Mouse (Mus musculus) granulocyte monocyte progenitor cell, adult 5-6 weeks (primary cell): ENCODE results near the gene Suds3. TPM values are rescaled to one million over a fixed set of nuclear protein-coding genes. Genes with fewer than 3 reads are reported as not detected.

ENCODE experiments used
- ATAC-seq: replicated peaks from 2 replicates; pipeline ENCODE4 v1.8.0; 2016; ENCODE audit warnings: mild to moderate bottlenecking, moderate TSS enrichment, inconsistent platforms; ENCODE audit not compliant: poor library complexity, severe bottlenecking
- total RNA-seq, 2 experiments: library from RNA; stranded (forward) in 1 of 2; stranded (reverse) in 1 of 2; fragments of 200-712, 200-1000 nt in 1 of 2; fragments of >200 nt in 1 of 2; fragmentation: Nextera tagmentation in 1 of 2; gene quantifications; 2 replicates each; pipeline ENCODE4 v1.2.3; 2014 to 2017

The Suds3 gene
- total RNA-seq, 2 experiments from 2014 or later = 46.0 to 84.9 TPM

DNA sequence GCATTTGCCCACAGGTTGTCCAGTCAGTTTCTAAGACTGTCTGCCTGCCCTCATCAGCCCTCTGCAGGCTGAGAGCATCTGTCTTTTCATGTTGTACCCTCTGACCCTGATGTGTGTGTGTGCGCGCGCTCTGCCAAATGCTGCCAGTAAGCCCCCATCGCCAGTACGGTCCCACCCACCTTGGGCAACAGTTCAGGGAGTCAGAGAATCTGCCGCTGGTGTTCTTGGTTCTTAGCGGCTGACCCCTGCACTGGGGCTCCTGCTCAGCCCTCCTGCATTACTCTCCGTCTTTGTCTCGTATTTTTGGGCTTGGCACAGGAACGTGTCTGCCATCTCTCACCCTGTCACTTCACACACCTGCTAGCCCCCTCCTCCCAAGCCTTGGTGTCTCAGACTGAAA lies 21.1 kb upstream of the Suds3 start:
- no peak for ATAC-seq

DNA sequence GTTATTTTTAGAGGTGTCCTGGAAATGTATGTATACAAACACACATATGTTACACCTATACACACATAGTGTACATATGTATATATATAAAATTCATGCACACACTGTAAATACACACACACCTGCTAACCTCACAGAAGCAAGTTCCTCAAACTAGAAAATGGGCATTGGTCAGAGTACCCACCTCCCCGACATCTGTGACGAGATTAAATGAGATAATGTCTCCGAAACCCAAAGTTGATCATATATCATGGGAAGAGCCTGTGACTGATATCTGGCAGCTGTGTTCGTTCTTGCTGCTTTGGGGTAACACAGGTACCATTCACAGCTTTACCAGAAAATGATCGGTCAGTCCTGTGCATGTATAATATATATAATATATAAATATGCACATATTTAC lies 20.7 kb upstream of the Suds3 start:
- no peak for ATAC-seq

DNA sequence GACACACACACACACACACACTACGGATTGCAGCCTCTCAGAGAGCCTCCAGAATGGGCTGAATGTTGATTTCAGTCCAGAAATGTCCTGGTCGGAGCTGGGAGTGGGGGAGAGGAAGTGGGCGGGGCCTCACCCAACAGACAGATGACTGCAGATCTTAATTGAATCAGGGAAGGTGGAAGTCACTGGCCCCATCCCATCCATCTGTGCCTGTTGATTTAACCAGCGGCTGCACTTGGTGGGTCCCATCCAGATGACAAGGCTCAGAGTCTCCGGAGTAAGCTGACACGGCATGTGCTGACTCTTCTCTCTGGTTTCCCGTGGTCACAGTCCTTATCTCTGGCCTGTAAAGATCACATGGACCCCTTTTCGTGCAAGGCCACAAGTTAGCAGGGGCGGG lies 20.0 kb upstream of the Suds3 start:
- peak; percentile 36 for ATAC-seq

DNA sequence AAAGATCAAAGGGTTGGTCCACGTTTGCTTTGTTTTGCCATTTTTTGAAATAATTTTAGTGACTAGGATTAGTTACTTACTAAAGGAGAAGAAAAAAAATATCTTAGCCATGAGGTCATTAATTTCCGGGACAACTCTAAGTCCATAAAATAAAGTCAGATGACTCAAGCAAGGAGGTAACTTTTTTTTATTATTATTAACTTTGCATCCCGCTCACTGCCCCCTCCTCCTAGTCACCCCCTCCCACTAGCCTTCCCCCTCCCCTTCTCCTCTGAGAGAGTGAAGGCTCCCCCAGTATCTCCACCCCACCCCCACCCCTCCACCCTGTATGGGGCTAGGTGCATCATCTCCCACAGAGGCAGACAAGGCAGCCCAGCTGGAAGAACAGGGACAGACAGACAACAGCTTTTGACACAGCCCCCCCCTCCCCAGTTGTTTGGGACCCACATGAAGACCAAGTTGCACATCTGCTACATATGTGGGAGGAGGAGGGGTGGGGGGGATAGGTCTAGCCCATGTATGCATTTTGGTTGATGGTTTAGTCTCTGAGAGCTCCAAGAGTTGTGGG lies 19.1 kb upstream of the Suds3 start:
- ATAC-seq = no peak

DNA sequence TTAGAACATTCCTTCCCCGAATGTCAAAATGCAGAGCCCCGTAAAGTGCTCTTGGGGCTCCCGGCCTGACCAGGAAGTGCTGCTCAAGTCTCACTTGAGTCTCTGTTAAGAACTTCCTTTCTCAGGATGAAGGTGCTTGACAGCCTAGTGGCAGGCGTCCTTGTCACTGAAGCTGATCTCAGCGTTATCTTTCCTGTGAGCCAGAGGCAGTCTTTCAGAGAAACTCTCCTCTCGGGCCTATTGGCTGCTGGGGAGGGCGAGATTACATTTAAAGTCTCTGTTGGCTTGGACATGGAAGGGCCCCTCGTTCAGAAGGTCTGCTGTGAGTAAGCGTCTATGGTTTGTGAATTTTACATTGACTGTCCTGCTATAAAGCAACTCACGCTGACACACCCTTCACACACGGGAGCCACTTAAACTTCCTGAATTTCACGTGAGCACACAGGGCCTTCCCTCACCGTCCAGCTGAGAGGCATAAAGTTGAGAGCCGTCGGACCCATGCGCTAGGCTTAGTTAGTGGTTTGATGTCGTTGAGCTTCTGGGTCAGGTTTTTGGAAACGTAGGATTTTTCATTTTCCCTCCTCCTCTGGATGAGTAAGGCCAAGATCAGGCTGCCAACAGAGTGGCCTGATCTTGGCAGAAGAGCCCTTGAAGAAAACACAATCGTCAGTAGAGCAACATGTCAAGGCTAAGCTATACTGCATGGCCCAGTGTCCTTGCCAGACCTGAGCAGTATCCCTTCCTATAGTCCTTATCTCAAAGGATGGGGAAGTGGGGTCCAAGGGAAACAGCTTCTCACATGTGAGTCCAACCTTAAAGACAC lies 18.4 kb upstream of the Suds3 start:
- peak; percentile 28 for ATAC-seq

DNA sequence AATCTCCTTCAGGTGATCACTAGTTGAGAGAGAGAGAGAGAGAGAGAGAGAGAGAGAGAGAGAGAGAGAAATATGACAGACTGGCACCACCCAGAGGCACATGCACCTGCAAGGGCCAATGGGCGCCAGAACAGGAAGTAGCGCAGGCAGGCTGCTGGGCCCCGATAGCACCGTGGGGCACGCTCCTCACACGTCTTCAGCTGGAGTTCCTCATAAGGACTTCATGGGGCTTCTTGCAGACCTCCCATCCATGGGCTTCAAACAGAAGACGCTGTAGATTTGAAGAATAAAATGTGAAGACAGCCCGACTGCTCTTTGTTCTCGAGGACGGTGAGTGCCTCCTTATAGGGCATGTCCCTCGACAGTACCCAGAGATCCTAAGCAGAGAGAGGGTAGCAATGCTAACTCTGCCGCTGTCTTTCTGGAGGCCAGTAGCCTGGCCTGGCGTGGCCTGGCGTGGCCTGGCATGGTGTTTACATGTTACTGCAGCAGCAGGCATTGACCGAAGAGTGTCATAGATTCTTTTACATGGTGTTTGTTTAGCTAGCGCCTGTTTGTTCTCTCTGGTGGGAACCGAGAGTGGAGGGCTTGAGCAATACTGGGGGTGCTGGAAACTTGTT lies 17.6 kb upstream of the Suds3 start:
- ATAC-seq = peak; percentile 78

- ATAC-seq = no peak
These were observed 14.8 kb upstream of the Suds3 start for GRCm38 (mm10) chr5:117130726-117131125.

- ATAC-seq = peak; percentile 78
These were observed 11.1 kb upstream of the Suds3 start for GRCm38 (mm10) chr5:117127051-117127450.

DNA sequence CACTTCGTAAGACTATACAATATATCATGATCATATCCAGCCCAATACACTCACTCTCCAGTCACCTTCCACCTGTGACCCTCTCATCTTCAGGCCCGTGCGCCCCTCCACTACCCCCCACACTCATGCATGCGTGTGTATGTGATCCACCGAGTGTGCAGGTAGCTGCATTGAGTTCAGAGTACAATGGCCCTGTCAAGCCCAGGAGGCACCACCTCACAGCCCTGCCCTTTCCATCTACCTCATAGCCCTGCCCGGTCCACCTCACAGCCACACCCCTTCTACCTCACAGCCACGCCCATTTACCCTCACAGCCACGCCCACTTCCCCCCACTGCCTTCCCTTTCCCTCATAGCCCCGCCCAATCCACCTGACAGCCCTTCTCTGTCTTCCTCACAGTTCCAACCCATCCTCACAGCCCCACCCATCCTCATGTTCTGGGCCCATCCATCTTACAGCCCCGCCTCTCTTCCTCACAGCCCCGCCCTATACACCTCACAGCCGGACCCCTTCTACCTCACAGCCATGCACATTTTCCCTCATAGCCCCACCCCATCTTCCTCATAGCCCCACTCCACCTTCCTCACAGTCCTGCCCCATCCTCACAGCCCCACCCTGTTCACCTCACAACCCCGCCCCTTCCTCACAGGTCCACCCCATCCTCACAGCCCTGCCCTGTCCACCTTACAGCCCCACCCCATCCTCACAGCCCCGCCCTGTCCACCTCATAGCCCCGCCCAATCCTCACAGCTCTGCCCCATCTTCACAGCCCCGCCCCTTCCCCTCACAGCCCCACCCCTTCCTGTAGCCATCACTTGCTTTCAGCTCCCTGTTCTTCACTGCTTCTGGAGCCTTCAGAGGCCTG lies 9.8 kb upstream of the Suds3 start:
- ATAC-seq = peak; percentile 26

DNA sequence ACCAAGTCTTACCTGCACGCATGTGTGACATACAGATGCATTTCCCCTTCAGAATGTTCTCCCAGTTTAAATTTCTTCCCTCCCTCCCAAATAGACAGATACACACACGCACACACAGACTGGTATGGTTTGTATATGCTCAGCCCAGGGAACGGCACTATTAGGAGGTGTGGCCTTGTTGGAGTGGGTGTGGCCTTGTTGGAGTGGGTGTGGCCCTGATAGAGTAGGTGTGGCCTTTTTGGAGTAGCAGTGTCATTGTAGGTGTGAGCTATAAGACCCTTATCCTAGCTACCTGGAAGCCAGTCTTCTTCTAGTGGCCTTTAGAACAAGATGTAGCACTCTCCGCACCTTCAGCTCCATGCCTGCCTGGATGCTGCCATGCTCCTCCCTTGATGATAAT lies 7.9 kb upstream of the Suds3 start:
- ATAC-seq = no peak

DNA sequence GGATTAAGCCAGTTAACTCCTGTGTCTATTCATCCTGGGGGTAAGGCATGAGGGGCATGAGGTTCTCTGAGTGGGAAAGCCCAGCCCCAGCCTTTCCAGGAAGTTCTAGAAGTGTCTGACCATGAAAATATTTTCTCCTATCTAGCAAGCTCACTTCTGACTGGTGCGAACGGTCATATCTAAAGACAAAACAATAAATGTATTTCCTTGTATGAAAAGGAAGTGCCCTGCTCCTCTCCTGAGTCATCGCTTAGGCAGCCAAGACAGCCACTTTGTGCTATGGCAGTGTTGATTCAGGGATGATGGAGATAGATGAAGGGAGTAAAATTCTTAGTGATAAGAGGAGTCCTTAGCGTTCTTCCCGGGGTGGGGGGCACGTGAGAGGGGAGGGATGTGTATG lies 7.2 kb upstream of the Suds3 start:
- no peak for ATAC-seq

GRCm38 (mm10) chr5:117121657-117122056 lies 5.7 kb upstream of the Suds3 start:
- ATAC-seq = no peak

GRCm38 (mm10) chr5:117120489-117121466 lies 4.9 kb upstream of the Suds3 start:
- ATAC-seq = no peak

GRCm38 (mm10) chr5:117119777-117120488 lies 4.0 kb upstream of the Suds3 start, which contains the start of gene Taok3:
Gene Taok3, plus strand, starts transcription at chr5:117120129.
- peak; percentile 85 for ATAC-seq

DNA sequence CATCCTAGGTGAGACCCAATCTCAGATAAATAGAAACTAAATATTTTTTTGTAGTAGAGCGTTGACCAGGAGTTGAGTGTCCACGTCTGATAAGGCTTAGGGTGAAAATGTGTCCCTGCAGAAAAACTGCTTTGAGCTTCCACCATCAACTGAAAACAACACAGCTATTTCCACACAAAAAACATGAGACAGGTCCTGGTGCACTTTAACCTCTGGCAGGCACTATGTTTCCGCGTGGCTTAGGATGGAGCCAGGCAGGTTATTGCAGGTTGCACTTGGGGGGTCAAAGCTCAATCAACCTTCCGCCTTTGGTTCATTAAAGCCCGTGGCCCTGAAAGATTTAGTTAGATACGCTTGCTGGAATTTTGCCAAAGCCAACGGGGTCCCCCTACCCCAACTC lies 2.9 kb upstream of the Suds3 start:
- no peak for ATAC-seq

GRCm38 (mm10) chr5:117118220-117118619 lies 2.3 kb upstream of the Suds3 start:
- no peak for ATAC-seq

- no peak for ATAC-seq
These were observed 1.8 kb upstream of the Suds3 start for GRCm38 (mm10) chr5:117117716-117118115.

- ATAC-seq = no peak
These were observed 1.3 kb upstream of the Suds3 start for GRCm38 (mm10) chr5:117117241-117117640.

DNA sequence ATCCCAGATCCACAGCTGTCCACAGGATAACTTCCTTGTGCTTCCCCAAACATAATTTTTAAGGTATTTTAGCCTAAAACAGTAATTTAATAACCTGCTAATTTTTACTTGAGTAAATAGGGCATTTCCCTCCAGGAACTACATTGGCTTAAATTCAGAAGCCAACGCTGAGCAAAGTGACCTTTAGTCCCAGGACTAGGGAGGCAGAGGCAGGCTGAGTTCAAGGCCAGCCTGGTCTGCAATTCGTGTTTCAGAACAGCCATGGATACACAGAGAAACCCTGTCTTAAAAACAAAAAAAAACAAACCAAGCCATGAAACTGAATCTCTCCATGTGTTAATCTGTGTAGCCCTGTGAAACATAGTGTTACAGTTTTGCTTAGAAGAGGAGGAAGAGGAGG lies 747 bp upstream of the Suds3 start:
- ATAC-seq = no peak
